Mouse (Mus musculus) cerebellum, adult 2 months (tissue): ENCODE data around the gene Cdk15.

Experiments
- CTCF ChIP-seq: fragments of 200-500 bp; IDR thresholded peaks from 2 replicates; pipeline ENCODE4 v1.5.1; 2011; ENCODE audit warnings: low read depth, mild to moderate bottlenecking, control low read depth, low read length, moderate library complexity, borderline replicate concordance; ENCODE audit not compliant: insufficient read depth
- POLR2A ChIP-seq: fragments of 200-500 bp; IDR thresholded peaks from 2 replicates; pipeline ENCODE4 v1.6.1; 2011; ENCODE audit warnings: low read length, control low read depth, borderline replicate concordance; ENCODE audit not compliant: insufficient read depth

- peak; percentile 88 for TF ChIP-seq CTCF
- no peak for TF ChIP-seq POLR2A
Measured at GRCm38 (mm10) chr1:59237614-59238211, 19.0 kb upstream of the Cdk15 start.
